Mouse (Mus musculus): Measurements from ENCODE around the gene Ostm1. TPM values are rescaled to one million over a fixed set of nuclear protein-coding genes. Genes with fewer than 3 reads are reported as not detected.
A peak's percentile ranks its signal among the peaks of the same experiment; 100 is the strongest.

The Ostm1 gene
- polyA plus RNA-seq, 1 experiment from 2014 or later = 17.0 TPM

GRCm38 (mm10) chr10:42646340-42646739 is 62.7 kb downstream of the Ostm1 start:
- H3K27me3 ChIP-seq (replicated peaks; ENCODE audit: control insufficient read depth, insufficient read depth, low read length) = no peaks in the 10 kb centered on the region
- no peak overlapping the region for H3K4me3 ChIP-seq (ENCODE audit: low read length)
- H3K27ac ChIP-seq (ENCODE audit: low read length) = no peak overlapping the region
- WGBS = 54% methylated on average over 4 of the region's 4 CpGs
- no peak overlapping the region for H3K9ac ChIP-seq (ENCODE audit: low read depth, low read length)
- H3K4me1 ChIP-seq (ENCODE audit: control insufficient read depth, insufficient read depth, low read length) = no peaks in the 10 kb centered on the region
- H3K9me3 ChIP-seq (ENCODE audit: control insufficient read depth, low read length) = no peaks in the 10 kb centered on the region
- no peaks in the 10 kb centered on the region for H3K36me3 ChIP-seq (ENCODE audit: control insufficient read depth, insufficient read depth, low read length)
- H3K4me2 ChIP-seq (ENCODE audit: low read depth, low read length) = no peak overlapping the region
- no peak for ATAC-seq

- WGBS = 79% methylated on average over 2 of the region's 2 CpGs
- H3K4me3 ChIP-seq (ENCODE audit: low read length) = no peak overlapping the region
- no peaks in the 10 kb centered on the region for H3K4me1 ChIP-seq (ENCODE audit: control insufficient read depth, insufficient read depth, low read length)
- no peak overlapping the region for H3K4me2 ChIP-seq (ENCODE audit: low read depth, low read length)
- no peaks in the 10 kb centered on the region for H3K36me3 ChIP-seq (ENCODE audit: control insufficient read depth, insufficient read depth, low read length)
- H3K9me3 ChIP-seq (ENCODE audit: control insufficient read depth, low read length) = no peaks in the 10 kb centered on the region
- ATAC-seq = peak; percentile 60; the same call in 1 of the 2 replicates
- no peaks in the 10 kb centered on the region for H3K27me3 ChIP-seq (replicated peaks; ENCODE audit: control insufficient read depth, insufficient read depth, low read length)
- no peak overlapping the region for H3K9ac ChIP-seq (ENCODE audit: low read depth, low read length)
- H3K27ac ChIP-seq (ENCODE audit: low read length) = no peak overlapping the region
Measured at GRCm38 (mm10) chr10:42661916-42662315, 78.3 kb downstream of the Ostm1 start.

- Histone ChIP-seq H3K9me3 (ENCODE audit: control insufficient read depth, low read length) (no peaks in the 10 kb centered on the region), H3K27ac (ENCODE audit: low read length) (no peak overlapping the region), H3K4me2 (ENCODE audit: low read depth, low read length) (no peak overlapping the region), H3K36me3 (ENCODE audit: control insufficient read depth, insufficient read depth, low read length) (no peaks in the 10 kb centered on the region), H3K4me3 (ENCODE audit: low read length) (no peak overlapping the region), H3K9ac (ENCODE audit: low read depth, low read length) (no peak overlapping the region), H3K4me1 (ENCODE audit: control insufficient read depth, insufficient read depth, low read length) (no peaks in the 10 kb centered on the region), H3K27me3 (replicated peaks; ENCODE audit: control insufficient read depth, insufficient read depth, low read length) (no peaks in the 10 kb centered on the region)
- ATAC-seq = no peak
- WGBS = 85% methylated on average over 4 of the region's 4 CpGs
Measured at GRCm38 (mm10) chr10:42669970-42670369, 86.3 kb downstream of the Ostm1 start.

- no peaks in the 10 kb centered on the region for H3K9me3 ChIP-seq (ENCODE audit: control insufficient read depth, low read length)
- H3K4me3 ChIP-seq (ENCODE audit: low read length) = no peak overlapping the region
- peak; percentile 85 for ATAC-seq
- H3K27ac ChIP-seq (ENCODE audit: low read length) = peak overlapping the region; percentile 59
- 58% methylated on average over 3 of the region's 3 CpGs for WGBS
- no peak overlapping the region for H3K9ac ChIP-seq (ENCODE audit: low read depth, low read length)
- no peak overlapping the region for H3K4me2 ChIP-seq (ENCODE audit: low read depth, low read length)
- H3K27me3 ChIP-seq (replicated peaks; ENCODE audit: control insufficient read depth, insufficient read depth, low read length) = no peaks in the 10 kb centered on the region
- H3K36me3 ChIP-seq (ENCODE audit: control insufficient read depth, insufficient read depth, low read length) = no peaks in the 10 kb centered on the region
- H3K4me1 ChIP-seq (ENCODE audit: control insufficient read depth, insufficient read depth, low read length) = no peaks in the 10 kb centered on the region
Measured at GRCm38 (mm10) chr10:42672798-42673197, 89.2 kb downstream of the Ostm1 start.

GRCm38 (mm10) chr10:42675571-42675970 is 91.9 kb downstream of the Ostm1 start:
- Histone ChIP-seq H3K36me3 (ENCODE audit: control insufficient read depth, insufficient read depth, low read length) (no peaks in the 10 kb centered on the region), H3K4me3 (ENCODE audit: low read length) (no peak overlapping the region), H3K4me1 (ENCODE audit: control insufficient read depth, insufficient read depth, low read length) (0 out of 2 replicates have a peak, but pooled peaks cover 2% of the 10 kb centered on the region), H3K9me3 (ENCODE audit: control insufficient read depth, low read length) (no peaks in the 10 kb centered on the region), H3K4me2 (ENCODE audit: low read depth, low read length) (no peak overlapping the region), H3K27ac (ENCODE audit: low read length) (no peak overlapping the region), H3K27me3 (replicated peaks; ENCODE audit: control insufficient read depth, insufficient read depth, low read length) (no peaks in the 10 kb centered on the region), H3K9ac (ENCODE audit: low read depth, low read length) (no peak overlapping the region)
- no peak for ATAC-seq
- WGBS = 76% methylated on average over 4 of the region's 4 CpGs

GRCm38 (mm10) chr10:42678331-42678730 is 94.7 kb downstream of the Ostm1 start:
- Histone ChIP-seq H3K36me3 (ENCODE audit: control insufficient read depth, insufficient read depth, low read length) (no peaks in the 10 kb centered on the region), H3K4me1 (ENCODE audit: control insufficient read depth, insufficient read depth, low read length) (0 out of 2 replicates have a peak, but pooled peaks cover 5% of the 10 kb centered on the region), H3K9me3 (ENCODE audit: control insufficient read depth, low read length) (no peaks in the 10 kb centered on the region), H3K27me3 (replicated peaks; ENCODE audit: control insufficient read depth, insufficient read depth, low read length) (no peaks in the 10 kb centered on the region), H3K4me3 (ENCODE audit: low read length) (peak overlapping the region; percentile 96), H3K27ac (ENCODE audit: low read length) (no peak overlapping the region; the same call in 1 of the 2 replicates), H3K4me2 (ENCODE audit: low read depth, low read length) (peak overlapping the region; percentile 77), H3K9ac (ENCODE audit: low read depth, low read length) (peak overlapping the region; percentile 86)
- ATAC-seq = no peak
- WGBS = 46% methylated on average over 6 of the region's 6 CpGs

- Histone ChIP-seq H3K36me3 (ENCODE audit: control insufficient read depth, insufficient read depth, low read length) (no peaks in the 10 kb centered on the region), H3K9ac (ENCODE audit: low read depth, low read length) (peak overlapping the region; percentile 86), H3K4me2 (ENCODE audit: low read depth, low read length) (peak overlapping the region; percentile 77), H3K9me3 (ENCODE audit: control insufficient read depth, low read length) (no peaks in the 10 kb centered on the region), H3K4me3 (ENCODE audit: low read length) (peak overlapping the region; percentile 96), H3K4me1 (ENCODE audit: control insufficient read depth, insufficient read depth, low read length) (0 out of 2 replicates have a peak, but pooled peaks cover 5% of the 10 kb centered on the region), H3K27me3 (replicated peaks; ENCODE audit: control insufficient read depth, insufficient read depth, low read length) (no peaks in the 10 kb centered on the region), H3K27ac (ENCODE audit: low read length) (peak overlapping the region; percentile 83)
- under 1% methylated on average over 50 of the region's 56 CpGs for WGBS
- peak; percentile 98 for ATAC-seq
Measured at GRCm38 (mm10) chr10:42678755-42679364, 95.2 kb downstream of the Ostm1 start.

- Histone ChIP-seq H3K9ac (ENCODE audit: low read depth, low read length) (peak overlapping the region; percentile 86), H3K4me3 (ENCODE audit: low read length) (peak overlapping the region; percentile 96), H3K4me1 (ENCODE audit: control insufficient read depth, insufficient read depth, low read length) (0 out of 2 replicates have a peak, but pooled peaks cover 5% of the 10 kb centered on the region), H3K9me3 (ENCODE audit: control insufficient read depth, low read length) (no peaks in the 10 kb centered on the region), H3K27me3 (replicated peaks; ENCODE audit: control insufficient read depth, insufficient read depth, low read length) (no peaks in the 10 kb centered on the region), H3K4me2 (ENCODE audit: low read depth, low read length) (peak overlapping the region; percentile 77), H3K36me3 (ENCODE audit: control insufficient read depth, insufficient read depth, low read length) (0 out of 2 replicates have a peak, but pooled peaks cover 3% of the 10 kb centered on the region), H3K27ac (ENCODE audit: low read length) (no peak overlapping the region)
- no peak for ATAC-seq
- WGBS = 11% methylated on average over 10 of the region's 10 CpGs
Measured at GRCm38 (mm10) chr10:42679586-42679985, 96.0 kb downstream of the Ostm1 start.

GRCm38 (mm10) chr10:42680582-42681001 is 97.0 kb downstream of the Ostm1 start:
- Histone ChIP-seq H3K27me3 (replicated peaks; ENCODE audit: control insufficient read depth, insufficient read depth, low read length) (no peaks in the 10 kb centered on the region), H3K9me3 (ENCODE audit: control insufficient read depth, low read length) (no peaks in the 10 kb centered on the region), H3K27ac (ENCODE audit: low read length) (no peak overlapping the region), H3K4me2 (ENCODE audit: low read depth, low read length) (peak overlapping the region; percentile 77), H3K9ac (ENCODE audit: low read depth, low read length) (no peak overlapping the region), H3K4me1 (ENCODE audit: control insufficient read depth, insufficient read depth, low read length) (0 out of 2 replicates have a peak, but pooled peaks cover 5% of the 10 kb centered on the region), H3K36me3 (ENCODE audit: control insufficient read depth, insufficient read depth, low read length) (0 out of 2 replicates have a peak, but pooled peaks cover 3% of the 10 kb centered on the region), H3K4me3 (ENCODE audit: low read length) (no peak overlapping the region)
- ATAC-seq = 0 out of 2 replicates have a peak, but pooled peaks have one; percentile 5
- WGBS = 15% methylated on average over 6 of the region's 6 CpGs
